Mouse (Mus musculus) testis, adult 2 months (tissue): ENCODE measurements at regions not wholly inside any gene's neighbourhood (a gene's known extent, or its start where the extent isn't known, plus 50 kb on each side); places are given as distances from the start of the nearest gene placed in this dataset.

ENCODE experiments used
- CTCF ChIP-seq: fragments of 200-500 bp; IDR thresholded peaks from 2 replicates; pipeline ENCODE4 v1.5.1; 2012; ENCODE audit warnings: low read depth, mild to moderate bottlenecking, inconsistent platforms, low read length, moderate library complexity; ENCODE audit not compliant: control insufficient read depth, insufficient read depth, insufficient replicate concordance
- POLR2A ChIP-seq: fragments of 200-500 bp; IDR thresholded peaks from 2 replicates; pipeline ENCODE4 v1.6.1; 2012; ENCODE audit warnings: low read depth, mild to moderate bottlenecking, inconsistent platforms, low read length, moderate library complexity; ENCODE audit not compliant: control insufficient read depth

- peak; percentile 99 for TF ChIP-seq CTCF
- no peak for TF ChIP-seq POLR2A
Measured at GRCm38 (mm10) chr11:6768599-6769436, 68.6 kb downstream of the Gm11983 start.
